Mouse (Mus musculus) urinary bladder, postnatal 36 days (tissue): ENCODE measurements at regions not wholly inside any gene's neighbourhood (a gene's known extent, or its start where the extent isn't known, plus 50 kb on each side); places are given as distances from the start of the nearest gene placed in this dataset.
"Not testable (repeated sequence)": the region's sequence is repeated elsewhere in the genome, so short reads cannot be mapped to it uniquely, and the experiment has no call there.

Experiments
- DNase-seq, 2 experiments: peaks; one replicate each; pipeline ENCODE4 v3.0.0; 2022; ENCODE audit warnings: low spot score in 2 of 2, mixed read lengths in 1 of 2

GRCm38 (mm10) chr3:138609749-138610148 is 83.8 kb downstream of the Eif4e start:
- no peak for DNase-seq

GRCm38 (mm10) chr3:138612884-138613653 is 87.1 kb downstream of the Eif4e start:
- no peak for DNase-seq

GRCm38 (mm10) chr3:138613680-138614079 is 87.7 kb downstream of the Eif4e start:
- DNase-seq: no peak

- DNase-seq: no peak
These were observed 88.9 kb downstream of the Eif4e start for GRCm38 (mm10) chr3:138614899-138615298.

GRCm38 (mm10) chr3:138620263-138620662 is 94.3 kb downstream of the Eif4e start:
- DNase-seq: no peak

- DNase-seq: no peak
These were observed 98.1 kb downstream of the Eif4e start for GRCm38 (mm10) chr3:138624128-138624527.

GRCm38 (mm10) chr3:138626230-138626629 is 100.3 kb downstream of the Eif4e start:
- no peak for DNase-seq

- DNase-seq: no peak
These were observed 104.3 kb downstream of the Eif4e start for GRCm38 (mm10) chr3:138630231-138630630.

GRCm38 (mm10) chr3:138632086-138632485 is 106.1 kb downstream of the Eif4e start:
- no peak for DNase-seq

GRCm38 (mm10) chr3:138642026-138642425 is 100.0 kb upstream of the Tspan5 start:
- peak in 1 of 2 experiments; percentile 12 for DNase-seq

GRCm38 (mm10) chr3:138643951-138644285 is 98.1 kb upstream of the Tspan5 start:
- peak in 1 of 2 experiments; percentile 6 for DNase-seq

GRCm38 (mm10) chr3:138644286-138644951 is 97.6 kb upstream of the Tspan5 start:
- no peak for DNase-seq

- DNase-seq: peak; percentile 12 to 13
These were observed 96.7 kb upstream of the Tspan5 start for GRCm38 (mm10) chr3:138645320-138645719.

GRCm38 (mm10) chr3:138649699-138650098 is 92.3 kb upstream of the Tspan5 start:
- no peak for DNase-seq

- not testable (repeated sequence) for DNase-seq
These were observed 91.3 kb upstream of the Tspan5 start for GRCm38 (mm10) chr3:138650671-138651070.

GRCm38 (mm10) chr3:138651361-138652205 is 90.4 kb upstream of the Tspan5 start:
- DNase-seq: no peak

GRCm38 (mm10) chr3:138652206-138652605 is 89.8 kb upstream of the Tspan5 start:
- no peak for DNase-seq

- DNase-seq: no peak
These were observed 89.3 kb upstream of the Tspan5 start for GRCm38 (mm10) chr3:138652685-138653084.

GRCm38 (mm10) chr3:138653549-138654246 is 88.3 kb upstream of the Tspan5 start:
- no peak for DNase-seq

- DNase-seq: no peak
These were observed 87.2 kb upstream of the Tspan5 start for GRCm38 (mm10) chr3:138654610-138655371.

- DNase-seq: no peak
These were observed 86.5 kb upstream of the Tspan5 start for GRCm38 (mm10) chr3:138655479-138655878.
